ENCODE assay signal across 8 mouse cellular contexts in the genomic region with DNA sequence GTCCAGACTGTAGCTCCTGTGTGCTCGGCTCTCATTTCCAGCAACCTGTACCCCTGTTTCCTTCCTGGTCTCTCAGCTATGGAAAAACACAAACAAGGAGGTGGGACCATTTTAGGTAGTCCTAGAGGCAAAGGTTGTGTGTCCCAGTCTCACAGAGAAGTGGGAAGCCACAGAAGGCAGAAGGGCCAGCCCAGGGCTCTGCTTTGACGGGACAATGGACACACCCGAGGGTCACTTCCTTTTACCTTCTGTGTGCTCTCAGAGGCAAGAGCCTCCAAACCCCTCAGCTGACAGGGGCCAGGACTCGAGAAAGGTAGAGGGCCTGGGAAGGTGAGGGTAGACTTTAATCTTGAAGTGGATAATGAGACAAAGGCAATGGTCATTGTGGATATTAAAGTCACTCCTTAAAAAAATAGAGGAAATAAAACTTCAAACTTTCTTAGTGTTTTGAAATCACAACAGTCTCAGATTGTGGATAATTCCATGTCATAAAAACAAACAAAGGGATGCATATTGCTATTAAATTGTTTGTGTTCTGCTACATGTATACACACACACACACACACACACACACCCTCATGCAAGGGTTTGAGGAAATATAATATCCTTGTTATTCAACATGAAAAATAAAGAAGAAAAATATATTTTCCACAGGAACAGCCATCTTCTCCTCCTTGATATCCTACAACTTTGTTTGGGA.
DNase-seq lines count a peak whose midpoint lies in the region; ATAC-seq and TF ChIP-seq lines count a peak whose summit lies in the region.

No protein-coding gene starts in this region.

- no peak for TF ChIP-seq POLR2A in bone marrow macrophage, adult 2 months (IDR thresholded peaks at IDR 0.05; ENCODE audit: borderline replicate concordance, low read depth, low read length)

- H3K4me2 ChIP-seq in heart, embryonic 15.5 days: no peak overlapping the region
- H3K4me2 ChIP-seq in hindbrain, embryonic 16.5 days (ENCODE audit: low read length): no peak overlapping the region

- no peak overlapping the region for H3K4me3 ChIP-seq in heart, embryonic 15.5 days
- no peak overlapping the region for H3K4me3 ChIP-seq in bone marrow macrophage, adult 2 months (ENCODE audit: insufficient read depth, low read length)
- H3K4me3 ChIP-seq in hindbrain, embryonic 16.5 days (ENCODE audit: low read length): no peak overlapping the region

- TF ChIP-seq CTCF in bone marrow macrophage, adult 2 months (IDR thresholded peaks at IDR 0.05; ENCODE audit: low read depth, low read length): no peak

- H3K27me3 ChIP-seq in heart, embryonic 15.5 days: peaks cover under 1% of the 10 kb centered on the region; the same call in 1 of the 2 replicates
- peaks cover 15% of the 10 kb centered on the region for H3K27me3 ChIP-seq in hindbrain, embryonic 16.5 days (replicated peaks; ENCODE audit: control insufficient read depth, insufficient read depth, low read length)

- peaks cover 36% of the 10 kb centered on the region for H3K4me1 ChIP-seq in heart, embryonic 15.5 days (replicated peaks)
- H3K4me1 ChIP-seq in bone marrow macrophage, adult 2 months (ENCODE audit: control insufficient read depth, insufficient read depth, low read length): peaks cover 36% of the 10 kb centered on the region
- H3K4me1 ChIP-seq in hindbrain, embryonic 16.5 days (ENCODE audit: control insufficient read depth, insufficient read depth, low read depth, low read length): no peaks in the 10 kb centered on the region; the same call in 1 of the 2 replicates

- H3K27ac ChIP-seq in heart, embryonic 15.5 days: 0 out of 2 replicates have a peak overlapping the region, but pooled peaks have one; percentile 1
- H3K27ac ChIP-seq in bone marrow macrophage, adult 2 months (ENCODE audit: insufficient read depth, low read depth, low read length): peak overlapping the region; percentile 30
- no peak overlapping the region for H3K27ac ChIP-seq in hindbrain, embryonic 16.5 days (ENCODE audit: low read depth, low read length)

- H3K9ac ChIP-seq in heart, embryonic 15.5 days: no peak overlapping the region
- no peak overlapping the region for H3K9ac ChIP-seq in hindbrain, embryonic 16.5 days (ENCODE audit: low read depth, low read length)

- 45% methylated on average over 4 of the region's 4 CpGs for WGBS in heart, embryonic 15.5 days
- 44% methylated on average over 4 of the region's 4 CpGs for WGBS in hindbrain, embryonic 16.5 days

- intact Hi-C loops in left cerebral cortex, postnatal 25 days (cut with DNase I): loop anchor here (1.0 kb wide), 2 partner anchors 273 to 506 kb away; no protein-coding TSS in a partner anchor

- no peaks in the 10 kb centered on the region for H3K9me3 ChIP-seq in heart, embryonic 15.5 days (replicated peaks)
- no peaks in the 10 kb centered on the region for H3K9me3 ChIP-seq in hindbrain, embryonic 16.5 days (ENCODE audit: control insufficient read depth, low read length)

- no peak for DNase-seq in heart, adult 11 months
- DNase-seq in monocyte, adult 2 months (ENCODE audit: low read depth in 1 of 2, low spot score in 2 of 2): peak; percentile 29 to 52
- DNase-seq in left cerebral cortex, postnatal 25 days (ENCODE audit: low spot score in 2 of 2): no peak
- no peak for DNase-seq in gastrocnemius, postnatal 10 days
- DNase-seq in right cerebral cortex, postnatal 14 days: no peak

- no peak for ATAC-seq in heart, embryonic 15.5 days (replicated peaks; ENCODE audit: insufficient number of reproducible peaks, insufficient read depth, low FRiP score, low read depth)
- peak; percentile 42 for ATAC-seq in hindbrain, embryonic 16.5 days

- H3K36me3 ChIP-seq in heart, embryonic 15.5 days: no peaks in the 10 kb centered on the region
- H3K36me3 ChIP-seq in hindbrain, embryonic 16.5 days (ENCODE audit: control insufficient read depth, insufficient read depth, low read length): no peaks in the 10 kb centered on the region

Comparison
In these comparisons a context has a peak if more than half of its experiments do, and no peak if none do; other contexts are left out.
1. DNase-seq: peak in monocyte, adult 2 months (2 of 2); none in heart, adult 11 months (single experiment), left cerebral cortex, postnatal 25 days (0 of 2), gastrocnemius, postnatal 10 days (single experiment) and right cerebral cortex, postnatal 14 days (single experiment).